Mouse (Mus musculus) left cerebral cortex, adult 2 months (tissue): Measurements from ENCODE around the gene Grk2. TPM values are rescaled to one million over a fixed set of nuclear protein-coding genes. Genes with fewer than 3 reads are reported as not detected.

ENCODE experiments used
- DNase-seq, 2 experiments: peaks; one replicate each; pipeline ENCODE4 v3.0.0; 2021 to 2022; ENCODE audit warnings: low spot score in 2 of 2, mixed read lengths in 1 of 2; ENCODE audit errors: extremely low spot score in 1 of 2
- H3K27ac ChIP-seq: fragments of 200-600 bp; 2 replicates; pipeline ENCODE4 v1.8.1; 2022
- H3K4me3 ChIP-seq: fragments of 200-600 bp; 2 replicates; pipeline ENCODE4 v1.8.1; 2022
- CTCF ChIP-seq: fragments of 200-600 bp; IDR thresholded peaks from 2 replicates; pipeline ENCODE4 v1.8.1; 2022; ENCODE audit warnings: antibody characterized with exemption, mild to moderate bottlenecking, moderate library complexity
- intact Hi-C: fragments of 180-260 bp; cut with DNase I; formaldehyde crosslinking; loops from one replicate; pipeline ENCODE4 v1.15.1; 2025
- microRNA-seq, 2 experiments: library from miRNA; unstranded; fragments of <30 nt; microRNA quantifications; one replicate each; pipeline ENCODE4 v1.2.0; 2021
- total RNA-seq, 2 experiments: library from RNA; stranded (reverse); gene quantifications; 2 replicates each; pipeline ENCODE4 v1.2.3; 2021

Gene Grk2
- total RNA-seq, 2 experiments from 2014 or later: 236 to 248 TPM

- TF ChIP-seq CTCF: no peak
- Histone ChIP-seq H3K4me3 (no peak overlapping the region), H3K27ac (no peak overlapping the region)
- no peak for DNase-seq
- intact Hi-C loops: no loop called here
These were observed 65.8 kb downstream of the Grk2 start for GRCm38 (mm10) chr19:4240247-4240668.

Small RNAs within 50 kb of the gene (microRNA-seq; reads per million reads assigned to microRNA genes)
- gene Mir6985: 6.6 to 7.4 reads per million in 2 experiments

Other genes starting within 250 kb of the Grk2 start
- not detected for gene Gstp3, start 246.7 kb downstream of the Grk2 start, total RNA-seq
- gene Cabp2, start 224.6 kb downstream of the Grk2 start, total RNA-seq: not detected
- gene Cdk2ap2, start 209.0 kb downstream of the Grk2 start, total RNA-seq: 10 to 100 TPM; 28.4 to 32.5 TPM
- gene Pitpnm1, start 206.2 kb downstream of the Grk2 start, total RNA-seq: 100 to 1,000 TPM; 217 to 229 TPM
- 100 to 1,000 TPM; 118 to 125 TPM for gene Aip, start 180.4 kb downstream of the Grk2 start, total RNA-seq
- not detected for gene Gpr152, start 166.4 kb downstream of the Grk2 start, total RNA-seq
- gene Cabp4, start 162.2 kb downstream of the Grk2 start, total RNA-seq: under 1 TPM in 1 of 2 experiments, not detected in 1; 0.26 TPM
- 10 to 100 TPM; 72.6 to 82.2 TPM for gene Coro1b, start 157.6 kb downstream of the Grk2 start, total RNA-seq
- 1 to 10 TPM; 1.2 to 1.7 TPM for gene Ptprcap, start 152.6 kb downstream of the Grk2 start, total RNA-seq
- gene Rps6kb2, start 142.9 kb downstream of the Grk2 start, total RNA-seq: 10 to 100 TPM; 34.0 to 46.8 TPM
- gene Carns1, start 130.7 kb downstream of the Grk2 start, total RNA-seq: 1 to 10 TPM; 6.9 to 7.3 TPM
- gene Tbc1d10c, start 114.9 kb downstream of the Grk2 start, total RNA-seq: 1 to 10 TPM; 1.4 to 1.5 TPM
- 100 to 1,000 TPM; 293 to 306 TPM for gene Ppp1ca, start 114.2 kb downstream of the Grk2 start, total RNA-seq
- 10 to 100 TPM in 1 of 2 experiments, 1 to 10 TPM in 1; 8.7 to 10.1 TPM for gene Rad9a, start 104.6 kb downstream of the Grk2 start, total RNA-seq
- gene Clcf1, start 92.0 kb downstream of the Grk2 start, total RNA-seq: 1 to 10 TPM; 1.3 to 2.1 TPM
- not detected for gene AC109138.7, start 91.9 kb downstream of the Grk2 start, total RNA-seq
- 10 to 100 TPM; 15.4 to 17.6 TPM for gene Pold4, start 74.3 kb downstream of the Grk2 start, total RNA-seq
- gene Ssh3, start 37.0 kb downstream of the Grk2 start, total RNA-seq: 10 to 100 TPM; 60.9 to 72.6 TPM
- 10 to 100 TPM; 68.7 to 75.0 TPM for gene Ankrd13d, start 23.1 kb downstream of the Grk2 start, total RNA-seq
- 10 to 100 TPM; 73.2 to 92.3 TPM for gene Kdm2a, start 92.1 kb upstream of the Grk2 start, total RNA-seq
- 1 to 10 TPM in 1 of 2 experiments, under 1 TPM in 1; 0.75 to 1.2 TPM for gene Rhod, start 133.2 kb upstream of the Grk2 start, total RNA-seq
- 10 to 100 TPM; 36.8 to 39.8 TPM for gene Syt12, start 171.2 kb upstream of the Grk2 start, total RNA-seq
- not detected for gene 2010003K11Rik, start 192.4 kb upstream of the Grk2 start, total RNA-seq
- 10 to 100 TPM; 63.2 to 72.1 TPM for gene Pcx, start 204.2 kb upstream of the Grk2 start, total RNA-seq